Mouse (Mus musculus): Measurements from ENCODE around the gene Atf5. TPM values are rescaled to one million over a fixed set of nuclear protein-coding genes. Genes with fewer than 3 reads are reported as not detected.

The Atf5 gene
- polyA plus RNA-seq, 1 experiment: 252 TPM

DNA sequence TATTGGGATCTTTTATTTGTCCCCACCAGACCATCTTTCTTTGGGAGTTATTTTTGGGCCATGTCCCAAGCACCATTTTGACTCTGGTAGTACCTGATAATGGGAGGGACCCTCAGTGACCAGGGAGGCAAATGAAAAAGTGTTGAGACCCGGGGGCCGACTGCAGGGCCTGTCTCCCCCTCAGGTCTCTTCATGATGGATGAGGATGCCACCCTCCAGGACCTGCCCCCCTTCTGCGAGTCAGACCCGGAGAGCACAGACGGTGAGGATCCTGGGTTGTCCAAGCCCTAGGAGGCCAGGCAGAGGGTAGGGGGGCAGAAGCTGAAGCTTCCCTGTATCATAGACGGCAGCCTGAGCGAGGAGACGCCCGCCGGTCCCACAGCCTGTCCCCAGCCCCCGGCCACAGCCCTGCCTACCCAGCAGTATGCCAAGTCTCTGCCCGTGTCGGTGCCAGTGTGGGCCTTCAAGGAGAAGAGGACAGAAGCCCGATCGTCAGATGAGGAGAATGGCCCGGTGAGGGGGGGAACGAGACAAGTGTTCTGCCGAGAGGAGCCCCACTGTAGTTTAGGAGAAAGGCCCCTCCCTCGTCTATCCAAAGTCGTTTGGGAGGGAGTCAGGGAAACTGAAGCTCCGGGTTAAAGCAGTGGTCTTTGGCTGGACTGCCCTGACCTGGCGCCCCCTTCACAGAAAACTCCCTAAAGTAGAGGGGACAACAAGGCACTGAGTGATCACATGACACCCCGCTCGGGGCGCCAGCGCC is 37.3 kb upstream of the Atf5 start:
- Histone ChIP-seq H3K4me3 (ENCODE audit: insufficient read depth, low read depth, low read length) (peak overlapping the region; percentile 75), H3K27ac (replicated peaks; ENCODE audit: low read depth, low read length) (peak overlapping the region; percentile 95), H3K4me1 (ENCODE audit: control insufficient read depth, insufficient read depth, insufficient read length, low read length) (peaks cover 12% of the 10 kb centered on the region)

DNA sequence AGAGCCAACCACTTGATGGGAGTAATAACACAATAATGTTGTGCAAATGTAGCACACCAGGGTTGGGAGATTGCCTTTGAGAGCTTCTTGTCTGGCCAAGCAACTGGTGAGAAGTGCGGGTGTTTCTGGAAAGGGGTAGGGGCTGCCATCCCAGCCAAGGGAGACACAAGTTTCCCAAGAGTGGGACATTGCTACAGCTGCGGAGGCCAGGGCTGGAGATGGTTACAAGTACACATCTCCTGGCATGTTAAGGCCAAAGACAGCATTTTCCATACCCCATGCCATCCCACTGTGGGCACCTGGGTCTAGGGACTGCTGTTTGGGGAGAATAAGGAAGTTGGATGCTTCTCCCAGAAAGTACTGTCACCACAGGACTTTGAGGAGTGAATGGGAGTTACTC is 36.6 kb upstream of the Atf5 start:
- Histone ChIP-seq H3K4me1 (ENCODE audit: control insufficient read depth, insufficient read depth, insufficient read length, low read length) (peaks cover 12% of the 10 kb centered on the region), H3K4me3 (ENCODE audit: insufficient read depth, low read depth, low read length) (no peak overlapping the region), H3K27ac (replicated peaks; ENCODE audit: low read depth, low read length) (no peak overlapping the region)

DNA sequence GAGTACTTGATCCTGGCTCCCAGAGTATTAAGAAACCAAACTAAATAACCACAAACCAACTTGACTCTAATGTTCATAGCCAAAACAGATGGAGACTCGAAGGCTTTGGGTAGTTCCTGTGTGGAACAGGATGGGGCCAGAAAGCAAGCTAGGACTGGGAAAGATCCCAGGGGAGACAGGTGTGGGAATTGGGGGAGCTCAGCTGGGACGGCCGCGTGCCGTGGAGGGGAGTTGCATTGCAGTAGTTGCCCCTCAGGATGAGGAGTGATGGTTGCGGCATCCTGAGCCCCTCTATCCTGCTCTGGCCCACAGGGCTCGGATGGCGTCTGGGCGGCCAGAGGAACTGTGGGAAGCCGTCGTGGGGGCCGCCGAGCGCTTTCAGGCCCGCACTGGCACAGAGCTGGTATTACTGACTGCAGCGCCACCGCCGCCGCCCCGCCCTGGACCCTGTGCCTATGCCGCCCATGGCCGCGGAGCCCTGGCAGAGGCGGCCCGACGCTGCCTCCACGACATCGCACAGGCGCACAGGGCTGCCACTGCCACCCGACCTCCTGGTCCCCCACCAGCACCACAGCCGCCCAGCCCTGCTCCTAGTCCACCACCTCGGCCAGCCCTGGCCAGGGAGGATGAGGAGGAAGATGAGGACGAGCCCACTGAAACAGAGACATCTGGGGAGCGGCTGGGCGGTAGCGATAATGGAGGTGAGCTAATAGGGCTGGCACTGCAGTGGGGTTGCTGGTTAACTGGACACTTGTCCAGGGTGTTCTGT is 36.0 kb upstream of the Atf5 start:
- H3K4me3 ChIP-seq (ENCODE audit: insufficient read depth, low read depth, low read length): no peak overlapping the region
- H3K27ac ChIP-seq (replicated peaks; ENCODE audit: low read depth, low read length): no peak overlapping the region
- H3K4me1 ChIP-seq (ENCODE audit: control insufficient read depth, insufficient read depth, insufficient read length, low read length): peaks cover 13% of the 10 kb centered on the region

DNA sequence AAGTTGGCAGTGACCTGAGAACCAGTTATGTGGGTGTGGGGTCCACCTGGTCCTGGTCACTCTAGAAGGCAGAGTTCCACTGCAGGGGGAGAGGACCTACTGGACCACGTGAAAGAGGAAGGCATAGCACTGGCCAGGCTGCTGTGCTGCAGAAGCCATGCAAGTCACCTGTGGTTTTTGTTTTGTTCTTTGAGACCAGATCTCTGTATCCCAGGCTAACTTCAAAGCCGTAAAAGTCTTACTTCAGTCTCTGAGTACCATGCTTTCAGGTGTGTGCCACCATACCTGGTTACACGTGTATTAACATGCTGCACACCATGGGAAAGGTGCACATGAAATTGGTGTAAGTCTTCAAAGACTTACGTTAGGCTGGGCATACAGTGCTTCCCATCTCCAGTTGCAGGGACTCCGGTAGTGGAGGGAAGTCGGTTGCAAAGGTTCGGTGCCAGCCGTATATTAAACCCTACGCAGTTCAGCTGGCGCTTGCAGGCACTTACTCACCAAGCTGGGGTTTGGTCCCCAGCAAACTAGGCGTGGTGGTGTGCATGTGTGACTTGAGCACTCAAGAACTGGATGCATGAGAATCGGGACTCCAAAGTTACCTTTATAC is 35.3 kb upstream of the Atf5 start:
- Histone ChIP-seq H3K4me1 (ENCODE audit: control insufficient read depth, insufficient read depth, insufficient read length, low read length) (peaks cover 13% of the 10 kb centered on the region), H3K27ac (replicated peaks; ENCODE audit: low read depth, low read length) (no peak overlapping the region), H3K4me3 (ENCODE audit: insufficient read depth, low read depth, low read length) (no peak overlapping the region)

DNA sequence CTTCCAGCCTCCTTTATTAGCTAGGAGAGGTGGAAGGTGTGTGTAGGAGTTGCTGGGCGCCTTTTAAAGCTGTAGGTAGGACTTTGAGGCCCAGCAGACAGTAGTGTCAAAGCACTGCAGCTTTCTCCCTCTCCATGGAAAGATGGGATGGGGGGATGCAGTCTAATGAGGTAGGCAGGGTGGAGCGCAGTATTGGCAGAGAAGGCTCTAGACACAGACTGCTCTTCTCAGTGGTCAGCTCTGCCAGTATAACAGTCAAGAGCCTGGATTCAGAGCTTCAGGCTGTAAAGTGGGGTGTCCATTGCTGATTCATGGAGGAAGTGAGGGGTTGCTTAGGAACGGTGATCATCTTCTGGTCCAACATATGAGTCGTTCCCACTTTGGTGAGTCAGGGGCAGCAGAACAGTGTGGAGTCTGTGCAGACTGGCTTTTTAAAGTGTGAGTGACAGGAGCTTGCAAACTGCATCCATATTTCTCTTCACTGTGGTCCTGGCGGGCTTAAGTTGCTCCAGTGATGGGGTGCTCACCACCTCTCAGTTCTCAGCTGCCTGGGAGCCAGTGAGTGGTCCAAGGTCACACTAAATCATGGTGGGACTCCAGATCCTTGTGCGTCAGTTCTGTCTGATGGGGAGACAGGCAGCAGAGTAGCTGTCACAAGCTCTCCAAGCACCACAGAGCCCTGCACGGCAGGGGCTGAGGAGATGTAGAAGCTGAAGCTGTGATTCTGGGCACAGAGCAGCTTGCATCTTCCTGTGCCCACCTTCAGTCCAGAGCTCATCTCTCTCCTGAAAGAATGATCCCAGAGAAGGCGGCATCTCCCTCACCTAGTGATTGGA is 34.5 kb upstream of the Atf5 start:
- Histone ChIP-seq H3K4me1 (ENCODE audit: control insufficient read depth, insufficient read depth, insufficient read length, low read length) (peaks cover 8% of the 10 kb centered on the region), H3K27ac (replicated peaks; ENCODE audit: low read depth, low read length) (peak overlapping the region; percentile 74), H3K4me3 (ENCODE audit: insufficient read depth, low read depth, low read length) (peak overlapping the region; percentile 73)

DNA sequence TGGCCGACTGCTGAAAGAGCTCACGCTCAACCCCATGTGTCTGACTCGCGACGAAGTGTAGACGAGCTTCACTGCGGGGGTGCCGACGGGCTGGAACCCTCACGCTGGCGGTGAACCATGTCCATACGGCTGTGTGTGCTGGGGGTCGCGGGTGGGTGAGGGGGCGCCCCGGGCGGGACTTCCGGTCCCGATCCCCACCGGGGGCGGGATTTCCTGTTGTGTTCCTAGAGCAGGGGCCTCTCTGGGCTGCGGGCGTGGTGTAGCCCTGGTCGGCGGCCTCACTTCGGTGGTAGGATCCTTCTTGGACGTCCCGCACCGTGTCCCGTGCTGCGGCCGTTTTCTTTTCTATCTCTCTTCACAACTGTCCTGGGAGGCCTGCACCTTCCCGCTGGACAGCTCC is 33.7 kb upstream of the Atf5 start:
- H3K4me3 ChIP-seq (ENCODE audit: insufficient read depth, low read depth, low read length): peak overlapping the region; percentile 73
- H3K4me1 ChIP-seq (ENCODE audit: control insufficient read depth, insufficient read depth, insufficient read length, low read length): peaks cover 5% of the 10 kb centered on the region
- peak overlapping the region; percentile 95 for H3K27ac ChIP-seq (replicated peaks; ENCODE audit: low read depth, low read length)

DNA sequence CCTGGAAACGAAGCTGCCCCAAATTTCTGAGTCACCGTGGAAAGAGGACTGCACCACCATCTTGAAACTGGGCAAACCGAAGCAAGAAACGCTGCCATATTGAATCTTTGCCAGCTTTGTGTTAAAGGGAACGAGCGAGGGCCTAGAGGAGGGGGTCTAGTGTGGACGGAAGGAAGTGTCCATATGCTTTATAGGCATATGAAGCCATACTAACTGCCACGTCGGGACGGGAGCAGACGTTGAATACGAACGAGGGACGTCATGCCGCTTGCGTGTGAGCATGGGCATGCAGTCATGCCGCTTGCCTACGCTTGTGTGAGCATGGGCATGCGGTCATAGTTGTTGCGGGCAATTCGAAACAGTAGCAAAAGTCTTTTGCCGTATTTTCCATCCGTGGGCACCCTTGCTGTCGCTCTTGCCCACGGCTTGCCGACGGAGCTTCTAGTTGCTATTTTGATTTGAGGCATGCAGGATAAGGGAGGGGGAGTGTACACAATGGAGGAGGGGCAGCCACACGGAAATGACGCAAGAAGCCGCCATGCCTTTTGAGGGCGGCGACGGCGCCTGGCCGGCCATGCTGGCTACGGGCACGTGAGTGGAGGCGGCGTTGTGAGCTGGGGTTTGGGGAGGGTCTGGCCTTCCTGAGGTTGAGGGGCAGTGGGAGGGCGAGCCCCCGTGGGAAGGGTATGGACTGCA is 33.1 kb upstream of the Atf5 start:
- H3K4me3 ChIP-seq (ENCODE audit: insufficient read depth, low read depth, low read length): peak overlapping the region; percentile 73
- peak overlapping the region; percentile 96 for H3K27ac ChIP-seq (replicated peaks; ENCODE audit: low read depth, low read length)
- peaks cover 5% of the 10 kb centered on the region for H3K4me1 ChIP-seq (ENCODE audit: control insufficient read depth, insufficient read depth, insufficient read length, low read length)

DNA sequence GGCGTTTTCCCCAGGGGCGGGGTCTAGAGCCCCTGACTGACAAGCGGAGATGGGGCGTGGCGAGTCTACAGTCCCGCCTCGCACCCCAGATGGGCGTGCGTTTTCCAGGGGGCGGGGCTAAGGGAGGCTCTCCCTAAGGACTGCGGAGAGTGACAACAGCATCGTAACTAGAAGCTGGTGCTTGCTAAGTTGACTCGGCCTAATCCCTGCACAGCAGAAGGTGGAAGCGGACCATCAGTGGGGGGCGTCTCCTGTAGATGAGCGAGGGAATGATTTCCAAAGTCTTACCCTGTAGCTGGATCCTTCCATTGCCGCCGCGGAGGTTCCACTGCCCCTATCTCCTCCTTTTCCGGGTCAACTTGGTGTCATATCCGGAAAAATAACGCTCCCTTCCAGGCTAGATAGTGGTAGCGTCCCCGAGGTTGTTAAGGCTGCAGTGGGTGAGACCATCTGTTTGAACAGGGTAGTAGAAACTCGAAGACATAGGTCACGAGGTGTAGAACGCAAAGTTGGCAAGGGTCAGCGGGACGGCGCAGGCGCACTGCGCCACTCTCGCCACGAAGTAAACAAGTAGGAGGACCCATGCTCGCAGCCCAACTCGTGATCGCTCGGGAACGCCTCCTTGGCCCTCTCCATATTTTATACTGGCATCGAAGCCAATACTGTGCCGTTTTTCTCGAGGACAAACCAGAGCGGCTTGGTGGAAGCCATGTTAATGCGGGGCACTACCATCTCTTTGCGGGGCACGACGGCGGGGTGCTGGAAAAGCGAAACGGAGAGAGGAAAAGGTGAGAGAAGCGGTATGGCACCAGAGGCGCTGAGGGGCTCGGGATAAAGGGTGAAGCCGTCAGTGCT is 32.3 kb upstream of the Atf5 start, which contains the start of the genes Akt1s1 and Tbc1d17:
TSS of gene Akt1s1 (plus strand) at position 431 of the 855 bp plus-strand sequence.
TSS of gene Tbc1d17 (minus strand) at position 519 of the 855 bp plus-strand sequence.
- peak within 1 kb of the TSS; percentile 96 for H3K27ac ChIP-seq (replicated peaks; ENCODE audit: low read depth, low read length)

DNA sequence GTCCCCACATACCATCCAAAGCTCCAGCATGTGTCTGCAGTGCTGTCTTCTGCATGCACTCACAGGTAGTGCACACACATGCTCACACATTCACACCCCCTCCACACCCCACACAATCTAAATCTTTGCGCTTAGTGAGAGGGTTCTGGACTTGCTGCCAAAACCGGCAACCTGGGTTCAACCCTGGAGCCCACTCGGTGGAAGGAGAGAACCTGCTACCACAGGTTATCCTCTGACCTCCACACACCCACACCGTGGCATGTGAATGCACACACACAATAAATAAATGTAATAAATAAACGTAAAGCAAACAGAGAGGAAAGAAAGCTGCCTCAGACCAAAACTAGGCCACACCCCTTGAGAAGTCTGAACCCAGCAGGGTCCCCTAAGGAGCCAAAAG is 31.3 kb upstream of the Atf5 start:
- peaks cover 3% of the 10 kb centered on the region; the same call in 1 of the 2 replicates for H3K4me1 ChIP-seq (ENCODE audit: control insufficient read depth, insufficient read depth, insufficient read length, low read length)
- no peak overlapping the region for H3K27ac ChIP-seq (replicated peaks; ENCODE audit: low read depth, low read length)
- H3K4me3 ChIP-seq (ENCODE audit: insufficient read depth, low read depth, low read length): peak overlapping the region; percentile 75

More for the DNA sequence above, 32.3 kb upstream of the Atf5 start, which contains the start of the genes Akt1s1 and Tbc1d17:
- H3K4me3 ChIP-seq (ENCODE audit: insufficient read depth, low read depth, low read length): peak within 1 kb of the TSS; percentile 75
- H3K4me1 ChIP-seq (ENCODE audit: control insufficient read depth, insufficient read depth, insufficient read length, low read length): peaks cover 5% of the 10 kb centered on the region

DNA sequence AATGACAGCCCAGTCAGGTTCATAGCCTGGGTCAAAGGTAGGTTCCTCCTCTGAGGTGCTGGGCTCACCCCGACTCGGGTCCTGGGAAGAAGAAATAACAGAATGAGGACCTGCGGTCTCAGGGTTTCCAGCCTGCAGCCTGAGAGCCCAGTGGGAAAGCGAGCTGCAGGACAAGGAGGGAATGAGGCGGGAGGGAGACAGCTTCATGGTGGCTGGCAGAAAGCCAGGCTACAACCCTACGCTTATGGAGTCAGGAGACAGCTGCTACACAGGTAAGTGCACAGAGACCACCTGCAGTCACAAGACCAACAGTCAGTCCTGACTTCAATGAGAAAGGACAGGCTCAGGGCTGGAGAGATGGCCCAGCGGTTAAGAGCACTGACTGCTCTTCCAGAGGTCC is 30.3 kb upstream of the Atf5 start:
- H3K4me3 ChIP-seq (ENCODE audit: insufficient read depth, low read depth, low read length): no peak overlapping the region
- peaks cover 3% of the 10 kb centered on the region; the same call in 1 of the 2 replicates for H3K4me1 ChIP-seq (ENCODE audit: control insufficient read depth, insufficient read depth, insufficient read length, low read length)

DNA sequence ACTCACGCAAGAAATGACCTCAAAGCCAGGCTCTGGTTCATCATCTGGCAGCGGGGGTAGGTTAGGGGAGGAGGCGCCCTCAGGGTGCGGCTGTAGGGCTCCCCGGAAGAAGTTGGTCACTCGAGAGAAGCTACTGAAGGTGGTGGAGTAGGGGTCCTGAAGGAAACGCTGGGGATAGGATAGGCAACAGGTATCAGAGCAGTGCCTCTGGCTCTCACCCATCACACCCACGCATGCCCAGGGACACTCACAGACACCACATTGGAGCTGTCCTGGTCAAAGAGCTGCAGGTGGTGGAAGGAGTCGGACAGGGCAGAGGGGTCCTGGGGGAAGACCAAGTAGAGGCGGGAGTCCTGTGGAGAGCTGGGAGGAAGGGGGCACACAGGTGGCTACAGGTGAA is 28.5 kb upstream of the Atf5 start:
- no peak overlapping the region for H3K27ac ChIP-seq (replicated peaks; ENCODE audit: low read depth, low read length)
- no peak overlapping the region for H3K4me3 ChIP-seq (ENCODE audit: insufficient read depth, low read depth, low read length)
- H3K4me1 ChIP-seq (ENCODE audit: control insufficient read depth, insufficient read depth, insufficient read length, low read length): peaks cover 5% of the 10 kb centered on the region

More for the DNA sequence above, 30.3 kb upstream of the Atf5 start:
- no peak overlapping the region for H3K27ac ChIP-seq (replicated peaks; ENCODE audit: low read depth, low read length)

DNA sequence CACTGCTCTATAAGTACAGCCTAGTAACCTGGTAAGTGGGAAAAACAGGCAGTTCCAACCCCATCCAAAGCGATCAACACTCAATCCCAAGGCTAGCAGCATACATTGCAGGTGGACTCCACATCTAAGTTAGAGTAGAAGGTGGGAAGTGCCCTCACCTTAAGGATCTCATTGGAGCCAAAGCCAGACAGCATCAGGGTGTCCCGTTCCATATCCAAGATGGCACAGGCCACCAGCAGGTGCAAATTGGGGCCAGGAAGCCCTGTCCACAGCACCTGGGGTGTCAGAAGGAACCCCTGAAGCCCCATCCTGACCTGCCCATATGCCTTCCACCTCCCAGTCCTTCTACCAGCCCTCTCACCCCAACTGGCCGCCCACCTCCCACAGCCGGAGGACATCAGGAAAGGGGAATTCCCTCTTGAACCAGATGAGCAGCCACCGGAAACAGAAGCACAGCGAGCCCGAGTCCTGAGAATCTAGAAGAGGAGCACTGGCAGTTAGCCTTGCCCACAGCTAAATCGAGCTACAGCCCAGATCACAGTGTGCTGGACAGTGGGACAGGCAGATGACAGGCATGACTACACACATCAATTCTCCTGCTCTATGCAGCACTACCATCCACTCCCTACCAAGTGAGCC is 25.5 kb upstream of the Atf5 start:
- Histone ChIP-seq H3K4me1 (ENCODE audit: control insufficient read depth, insufficient read depth, insufficient read length, low read length) (peaks cover 5% of the 10 kb centered on the region), H3K4me3 (ENCODE audit: insufficient read depth, low read depth, low read length) (no peak overlapping the region), H3K27ac (replicated peaks; ENCODE audit: low read depth, low read length) (no peak overlapping the region)

DNA sequence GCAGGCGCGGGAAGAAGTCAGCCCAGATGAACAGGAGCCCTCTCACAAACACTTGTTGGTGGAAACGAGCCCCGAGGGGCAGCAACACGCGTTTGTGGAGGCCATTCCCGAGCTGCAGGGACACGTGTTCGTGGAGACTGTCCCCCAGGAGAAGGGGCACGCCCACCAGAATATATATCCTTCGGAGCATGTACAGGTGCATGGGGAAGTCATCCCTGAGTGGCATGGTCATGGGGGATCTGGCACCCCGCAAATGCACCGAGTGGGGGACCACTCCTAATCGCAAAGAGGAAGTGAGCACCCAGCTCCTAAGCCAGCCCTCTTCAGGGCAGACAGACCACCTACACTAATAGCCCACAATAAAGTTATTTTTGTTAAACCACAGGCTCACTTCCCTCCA is 24.0 kb upstream of the Atf5 start:
- no peak overlapping the region for H3K27ac ChIP-seq (replicated peaks; ENCODE audit: low read depth, low read length)
- H3K4me1 ChIP-seq (ENCODE audit: control insufficient read depth, insufficient read depth, insufficient read length, low read length): peaks cover 14% of the 10 kb centered on the region
- H3K4me3 ChIP-seq (ENCODE audit: insufficient read depth, low read depth, low read length): no peak overlapping the region

Measured in brown adipose tissue, adult 24 weeks (tissue).